Mouse (Mus musculus) CH12.LX (cell line): ENCODE data around the gene Tysnd1. TPM values are rescaled to one million over a fixed set of nuclear protein-coding genes. Genes with fewer than 3 reads are reported as not detected.
A peak's percentile ranks its signal among the peaks of the same experiment; 100 is the strongest.

Source experiments
- DNase-seq: peaks from one replicate; pipeline ENCODE4 v3.0.0-alpha.2; 2013; ENCODE audit errors: extremely low read depth
- H3K27ac ChIP-seq: 2 replicates; pipeline ENCODE4 v1.5.1; 2012; ENCODE audit warnings: low read depth, mild to moderate bottlenecking, control low read depth, moderate library complexity; ENCODE audit not compliant: insufficient read depth
- H3K27me3 ChIP-seq: replicated peaks from 2 replicates; pipeline ENCODE3; 2012; ENCODE audit warnings: inconsistent platforms
- H3K36me3 ChIP-seq, 2 experiments: replicated peaks in 1 of 2; 2 replicates each; pipeline versions ENCODE3 to v1.6.1; 2012; ENCODE audit warnings: inconsistent platforms in 1 of 2, low read length in 1 of 2, mild to moderate bottlenecking in 1 of 2, mixed read lengths in 1 of 2, moderate library complexity in 1 of 2; ENCODE audit not compliant: control insufficient read depth in 1 of 2, insufficient read depth in 1 of 2
- H3K4me1 ChIP-seq, 2 experiments: 2 replicates each; pipeline ENCODE4 v1.6.1; 2012; ENCODE audit warnings: inconsistent platforms in 1 of 2, moderate library complexity in 1 of 2; ENCODE audit not compliant: insufficient read depth in 2 of 2, control insufficient read depth in 1 of 2
- H3K4me2 ChIP-seq: 2 replicates; pipeline ENCODE4 v1.6.1; 2012; ENCODE audit warnings: low read depth, mild to moderate bottlenecking, control low read depth; ENCODE audit not compliant: poor library complexity, insufficient read depth, severe bottlenecking
- H3K4me3 ChIP-seq, 3 experiments: fragments of 150-350 bp in 1 of 3; sonication (generic) in 1 of 3; replicated peaks in 1 of 3; 2 replicates each; pipeline versions ENCODE3 to v1.5.1; 2011 to 2012; ENCODE audit warnings: low read depth in 2 of 3, low read length in 2 of 3, mild to moderate bottlenecking in 2 of 3, moderate library complexity in 2 of 3, control low read depth in 1 of 3, improper control_type of control experiment in 1 of 3, inconsistent platforms in 1 of 3, mixed read lengths in 1 of 3; ENCODE audit not compliant: poor library complexity in 1 of 3
- H3K79me2 ChIP-seq: replicated peaks from 2 replicates; pipeline ENCODE4 v1.6.1; 2012; ENCODE audit warnings: mild to moderate bottlenecking, moderate library complexity; ENCODE audit not compliant: control insufficient read depth, poor library complexity, insufficient read depth, severe bottlenecking; ENCODE audit errors: extremely low read depth
- H3K9ac ChIP-seq: 2 replicates; pipeline ENCODE4 v1.6.1; 2012; ENCODE audit warnings: low read depth, mild to moderate bottlenecking, control low read depth, moderate library complexity; ENCODE audit not compliant: insufficient read depth
- H3K9me3 ChIP-seq: replicated peaks from 2 replicates; pipeline ENCODE3; 2012; ENCODE audit warnings: low read length, inconsistent platforms, mixed read lengths
- BHLHE40 ChIP-seq: IDR thresholded peaks from 2 replicates; pipeline ENCODE4 v1.6.1; 2011; ENCODE audit warnings: mild to moderate bottlenecking, low read depth, low read length, improper control_type of control experiment
- CHD1 ChIP-seq: IDR thresholded peaks from 2 replicates; pipeline ENCODE4 v1.6.1; 2012; ENCODE audit warnings: low read depth, low read length, improper control_type of control experiment, inconsistent platforms
- CHD2 ChIP-seq: IDR thresholded peaks from 2 replicates; pipeline ENCODE4 v1.6.1; 2011; ENCODE audit warnings: low read length, improper control_type of control experiment
- CTCF ChIP-seq, 2 experiments: IDR thresholded peaks in 1 of 2; conservative IDR thresholded peaks in 1 of 2; 2 replicates each; pipeline ENCODE4 v1.5.1; 2011 to 2012; ENCODE audit warnings: low read depth in 2 of 2, low read length in 2 of 2, improper control_type of control experiment in 1 of 2, inconsistent platforms in 1 of 2, mild to moderate bottlenecking in 1 of 2, moderate library complexity in 1 of 2
- E2F4 ChIP-seq: IDR thresholded peaks from 2 replicates; pipeline ENCODE4 v1.6.1; 2011; ENCODE audit warnings: low read depth, low read length, improper control_type of control experiment; ENCODE audit not compliant: insufficient replicate concordance
- ELF1 ChIP-seq: IDR thresholded peaks from 2 replicates; pipeline ENCODE4 v1.6.1; 2014; ENCODE audit warnings: low read depth, mild to moderate bottlenecking, inconsistent platforms, low read length, improper control_type of control experiment
- EP300 ChIP-seq: IDR thresholded peaks from 2 replicates; pipeline ENCODE4 v1.6.1; 2011; ENCODE audit warnings: low read length, improper control_type of control experiment
- GABPA ChIP-seq: IDR thresholded peaks from 2 replicates; pipeline ENCODE4 v1.6.1; 2012; ENCODE audit warnings: low read depth, low read length, improper control_type of control experiment, inconsistent platforms; ENCODE audit not compliant: insufficient replicate concordance
- IRF4 ChIP-seq: IDR thresholded peaks from 2 replicates; pipeline ENCODE4 v1.6.1; 2014; ENCODE audit warnings: low read depth, mild to moderate bottlenecking, inconsistent platforms, low read length, improper control_type of control experiment
- JUN ChIP-seq: IDR thresholded peaks from 2 replicates; pipeline ENCODE4 v1.6.1; 2011; ENCODE audit warnings: low read depth, mild to moderate bottlenecking, low read length, improper control_type of control experiment, moderate library complexity; ENCODE audit not compliant: insufficient read depth
- JUND ChIP-seq: conservative IDR thresholded peaks from 2 replicates; pipeline ENCODE4 v1.6.1; 2011; ENCODE audit warnings: low read depth, low read length, improper control_type of control experiment
- KAT2A ChIP-seq: IDR thresholded peaks from 2 replicates; pipeline ENCODE4 v1.6.1; 2012; ENCODE audit warnings: low read length, improper control_type of control experiment, inconsistent platforms; ENCODE audit not compliant: insufficient replicate concordance
- MAFK ChIP-seq: IDR thresholded peaks from 2 replicates; pipeline ENCODE4 v1.6.1; 2011; ENCODE audit warnings: low read length, improper control_type of control experiment; ENCODE audit not compliant: insufficient replicate concordance
- MAX ChIP-seq: IDR thresholded peaks from 2 replicates; pipeline ENCODE4 v1.6.1; 2011; ENCODE audit warnings: low read length, improper control_type of control experiment
- MAZ ChIP-seq: IDR thresholded peaks from 2 replicates; pipeline ENCODE4 v1.6.1; 2012; ENCODE audit warnings: low read depth, mild to moderate bottlenecking, inconsistent platforms, low read length, improper control_type of control experiment, moderate library complexity
- MEF2A ChIP-seq: IDR thresholded peaks from 2 replicates; pipeline ENCODE4 v1.6.1; 2014; ENCODE audit warnings: low read depth, mild to moderate bottlenecking, inconsistent platforms, low read length, improper control_type of control experiment, borderline replicate concordance
- MXI1 ChIP-seq: IDR thresholded peaks from 2 replicates; pipeline ENCODE4 v1.6.1; 2011; ENCODE audit warnings: mild to moderate bottlenecking, low read depth, low read length, improper control_type of control experiment
- NELFE ChIP-seq: IDR thresholded peaks from 2 replicates; pipeline ENCODE4 v1.6.1; 2011; ENCODE audit warnings: low read depth, low read length, improper control_type of control experiment
- PAX5 ChIP-seq: IDR thresholded peaks from 2 replicates; pipeline ENCODE4 v1.6.1; 2012; ENCODE audit warnings: low read length, inconsistent platforms, mixed read lengths
- POLR2A ChIP-seq: IDR thresholded peaks from 2 replicates; pipeline ENCODE4 v1.6.1; 2011; ENCODE audit warnings: low read depth, mild to moderate bottlenecking, improper control_type of control experiment, low read length
- RAD21 ChIP-seq: IDR thresholded peaks from 2 replicates; pipeline ENCODE4 v1.6.1; 2011; ENCODE audit warnings: low read depth, mild to moderate bottlenecking, low read length, improper control_type of control experiment, moderate library complexity
- RCOR1 ChIP-seq: conservative IDR thresholded peaks from 2 replicates; pipeline ENCODE4 v1.6.1; 2012; ENCODE audit warnings: low read depth, mild to moderate bottlenecking, inconsistent platforms, low read length, improper control_type of control experiment
- SIN3A ChIP-seq: IDR thresholded peaks from 2 replicates; pipeline ENCODE4 v1.6.1; 2012; ENCODE audit warnings: low read length, improper control_type of control experiment, inconsistent platforms
- SMC3 ChIP-seq: IDR thresholded peaks from 2 replicates; pipeline ENCODE4 v1.6.1; 2011; ENCODE audit warnings: low read depth, low read length, improper control_type of control experiment
- TBP ChIP-seq: conservative IDR thresholded peaks from 2 replicates; pipeline ENCODE4 v1.6.1; 2011; ENCODE audit warnings: low read depth, low read length, improper control_type of control experiment
- TCF12 ChIP-seq: IDR thresholded peaks from 2 replicates; pipeline ENCODE4 v1.6.1; 2014; ENCODE audit warnings: low read depth, mild to moderate bottlenecking, inconsistent platforms, low read length, improper control_type of control experiment
- UBTF ChIP-seq: IDR thresholded peaks from 2 replicates; pipeline ENCODE4 v1.6.1; 2012; ENCODE audit warnings: low read depth, mild to moderate bottlenecking, inconsistent platforms, low read length, improper control_type of control experiment, moderate library complexity
- USF1 ChIP-seq: IDR thresholded peaks from 2 replicates; pipeline ENCODE4 v1.6.1; 2014; ENCODE audit warnings: low read depth, mild to moderate bottlenecking, inconsistent platforms, low read length, improper control_type of control experiment
- USF2 ChIP-seq: conservative IDR thresholded peaks from 2 replicates; pipeline ENCODE4 v1.6.1; 2011; ENCODE audit warnings: low read depth, low read length, improper control_type of control experiment
- ZKSCAN1 ChIP-seq: IDR thresholded peaks from 2 replicates; pipeline ENCODE4 v1.6.1; 2012; ENCODE audit warnings: low read depth, inconsistent platforms, low read length, improper control_type of control experiment, borderline replicate concordance
- dilution Hi-C: fragments of 300-500 bp; cut with MboI; formaldehyde crosslinking; loops from 2 replicates; pipeline ENCODE4 v1.14.3; 2020; ENCODE audit warnings: low sequenced_read_pairs; ENCODE audit not compliant: extremely low pct_unique_long_range_greater_than_20kb, extremely low pct_ligation_motif_present
- in situ Hi-C: fragments of 300-500 bp; cut with MboI; formaldehyde crosslinking; loops from 3 replicates; pipeline ENCODE4 v1.14.3; 2019; ENCODE audit warnings: low sequenced_read_pairs, low pct_ligation_motif_present, low pct_unique_long_range_greater_than_20kb, mixed read lengths
- polyA plus RNA-seq: library from polyadenylated mRNA; unstranded; fragments of >175 nt; gene quantifications from 2 replicates; pipeline ENCODE4 v1.2.1, GENCODE M21; 2012; ENCODE audit warnings: low read depth; ENCODE audit not compliant: insufficient read length
- total RNA-seq, 2 experiments: library from RNA; depleted of rRNA; stranded (reverse); fragments of 300-350 nt in 1 of 2; fragments of >200 nt in 1 of 2; gene quantifications; 2 replicates each; pipeline ENCODE4 v1.2.3; 2012 to 2014

The Tysnd1 gene
- total and polyA plus RNA-seq, 3 experiments = 23.2 to 45.1 (median 38.9) TPM

DNA sequence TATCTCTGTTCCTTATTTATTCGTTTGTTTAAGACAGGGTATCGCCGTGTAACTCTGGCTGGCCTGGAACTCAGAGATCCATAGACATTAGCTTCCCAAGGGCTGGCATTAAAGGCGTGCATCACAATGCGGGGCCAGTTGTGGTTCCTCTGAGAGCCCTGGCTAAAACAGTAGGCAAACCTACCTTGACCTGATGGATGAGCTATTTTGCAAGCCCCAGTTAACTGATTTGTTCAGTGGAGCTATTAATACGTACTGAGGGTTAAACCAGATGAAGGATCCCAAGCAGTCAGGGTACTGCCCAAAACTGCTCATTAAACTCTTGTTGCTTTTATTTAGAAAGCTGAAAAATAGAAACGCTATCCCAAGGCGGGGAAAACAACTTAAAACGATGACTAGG, 15.8 kb upstream of the Tysnd1 start:
- in situ Hi-C loops (no loop called here), dilution Hi-C loops (no loop called here)
- Histone ChIP-seq H3K4me2 (peak overlapping the region; percentile 66), H3K79me2 (peaks cover 41% of the 10 kb centered on the region), H3K4me1 (peaks cover 6 to 30% of the 10 kb centered on the region in 2 experiments; a peak in 3 of 4 replicates), H3K36me3 (peaks cover 13 to 31% of the 10 kb centered on the region in 2 experiments), H3K9ac (peak overlapping the region; percentile 82), H3K4me3 (peak overlapping the region; percentile 46 to 94 (median 51)), H3K9me3 (no peaks in the 10 kb centered on the region), H3K27me3 (no peaks in the 10 kb centered on the region), H3K27ac (no peak overlapping the region)
- TF ChIP-seq RAD21 (no peak), TCF12 (no peak)
- DNase-seq = no peak

DNA sequence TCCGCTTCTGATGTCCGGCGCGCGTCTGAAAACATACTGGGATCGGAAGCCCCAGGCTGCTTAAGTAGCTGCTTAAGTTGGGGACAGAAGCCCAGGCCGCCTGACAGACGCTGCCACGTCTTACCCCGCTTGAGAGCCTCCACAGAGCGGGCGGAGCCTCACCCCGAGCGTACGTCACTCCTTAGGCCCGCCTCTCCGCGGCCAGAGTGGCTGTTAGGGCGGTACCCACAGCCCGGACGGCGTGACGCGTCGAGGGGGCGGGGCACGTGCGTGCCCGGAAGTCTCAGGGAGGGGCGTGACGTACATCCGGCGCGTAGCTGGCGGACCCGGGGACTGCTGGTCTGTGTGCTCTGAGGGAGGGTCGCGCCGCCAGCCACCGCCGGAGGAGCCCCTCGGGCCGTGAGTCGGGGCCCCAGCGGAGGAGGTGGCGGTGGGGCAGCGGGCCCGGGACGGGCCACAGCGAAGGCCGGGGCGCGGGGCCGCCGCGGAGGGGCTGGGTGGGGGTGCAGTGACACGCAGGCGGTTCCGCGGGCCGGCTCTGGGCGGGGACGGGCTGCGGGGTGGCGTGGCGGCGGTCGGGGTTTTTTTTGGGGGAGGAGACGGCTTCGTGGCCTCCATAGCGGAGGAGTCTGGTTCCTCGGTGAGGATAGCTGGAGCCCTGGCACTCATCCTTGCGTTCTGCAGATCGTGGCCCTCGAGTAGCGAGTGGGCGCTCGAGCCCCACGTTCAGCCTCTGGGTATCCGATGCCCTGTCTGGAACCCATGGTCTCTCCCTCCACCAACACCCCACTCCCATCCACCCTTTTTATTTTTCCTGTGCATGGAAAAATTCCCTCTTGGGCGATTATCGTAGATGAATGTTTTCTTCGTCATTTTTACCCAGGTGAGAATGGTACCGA, 15.1 kb upstream of the Tysnd1 start, which contains the start of gene Sar1a:
Sar1a (plus strand) TSS at position 285 of the 899 bp plus-strand sequence.
- in situ Hi-C loops = no loop called here
- peaks cover 43% of the 10 kb centered on the region for H3K79me2 ChIP-seq
- peak within 1 kb of the TSS; percentile 91 for H3K4me2 ChIP-seq
- H3K27me3 ChIP-seq = no peaks in the 10 kb centered on the region
- DNase-seq = peak; percentile 96
- H3K36me3 ChIP-seq = peaks cover 13 to 31% of the 10 kb centered on the region in 2 experiments
- peak within 1 kb of the TSS; percentile 87 for H3K9ac ChIP-seq
- H3K9me3 ChIP-seq = no peaks in the 10 kb centered on the region
- dilution Hi-C loops = no loop called here
- H3K27ac ChIP-seq = no peak within 1 kb of the TSS; the same call in 1 of the 2 replicates
- peaks cover 6 to 30% of the 10 kb centered on the region in 2 experiments; a peak in 3 of 4 replicates for H3K4me1 ChIP-seq
- H3K4me3 ChIP-seq = peak within 1 kb of the TSS; percentile 84 to 94 (median 90)
- TF ChIP-seq KAT2A (peak; percentile 69; the same call in 1 of the 2 replicates), CHD2 (no peak), MXI1 (peak; percentile 67; the same call in 1 of the 2 replicates), GABPA (peak; percentile 41; the same call in 1 of the 2 replicates), JUN (no peak), EP300 (no peak), MAZ (no peak), MEF2A (peak; percentile 56; the same call in 1 of the 2 replicates), MAFK (no peak), TBP (peak; percentile 76; the same call in 1 of the 2 replicates), RAD21 (no peak), PAX5 (no peak), TCF12 (peak; percentile 66), IRF4 (peak; percentile 34; the same call in 1 of the 2 replicates), MAX (peak; percentile 81), CHD1 (no peak), E2F4 (no peak), NELFE (peak; percentile 83), JUND (no peak), ZKSCAN1 (no peak), ELF1 (peak; percentile 85), USF2 (no peak; the same call in 1 of the 2 replicates), USF1 (peak; percentile 73), SIN3A (no peak), UBTF (peak; percentile 15; the same call in 1 of the 2 replicates), RCOR1 (no peak), BHLHE40 (peak; percentile 78), POLR2A (peak; percentile 92), CTCF (conservative IDR thresholded peaks at IDR 0.05 in 1 of 2, IDR thresholded peaks at IDR 0.05 in 1 of 2; ENCODE audit: low read depth in 2 of 2, low read length in 2 of 2) (no peak), SMC3 (no peak)
